Mouse (Mus musculus): ENCODE measurements around the gene Il1rap. TPM values are rescaled to one million over a fixed set of nuclear protein-coding genes. Genes with fewer than 3 reads are reported as not detected.

The Il1rap gene
- polyA plus RNA-seq, 1 experiment from 2014 or later = 14.0 TPM

GRCm38 (mm10) chr16:26610508-26610907 lies 29.0 kb downstream of the Il1rap start:
- no peak for ATAC-seq (ENCODE audit: insufficient read depth)
- no peak overlapping the region for H3K4me2 ChIP-seq
- no peaks in the 10 kb centered on the region for H3K27me3 ChIP-seq (ENCODE audit: insufficient read depth, low read length)
- TF ChIP-seq CTCF (IDR thresholded peaks at IDR 0.05; ENCODE audit: low read depth) = no peak
- H3K36me3 ChIP-seq (ENCODE audit: insufficient read depth) = no peaks in the 10 kb centered on the region
- no peak for DNase-seq
- no peak overlapping the region for H3K9ac ChIP-seq
- H3K4me1 ChIP-seq (ENCODE audit: insufficient read depth) = no peaks in the 10 kb centered on the region
- H3K9me3 ChIP-seq (ENCODE audit: low read depth, low read length) = no peaks in the 10 kb centered on the region
- no peak overlapping the region for H3K4me3 ChIP-seq (ENCODE audit: low read depth, low read length)
- no peak overlapping the region for H3K27ac ChIP-seq (ENCODE audit: low read depth)
- 71% methylated on average over 1 of the region's 1 CpGs for WGBS

GRCm38 (mm10) chr16:26612499-26613220 lies 31.2 kb downstream of the Il1rap start:
- Histone ChIP-seq H3K9me3 (ENCODE audit: low read depth, low read length) (no peaks in the 10 kb centered on the region), H3K36me3 (ENCODE audit: insufficient read depth) (no peaks in the 10 kb centered on the region), H3K4me2 (no peak overlapping the region), H3K4me3 (ENCODE audit: low read depth, low read length) (no peak overlapping the region), H3K9ac (no peak overlapping the region), H3K27me3 (ENCODE audit: insufficient read depth, low read length) (no peaks in the 10 kb centered on the region), H3K4me1 (ENCODE audit: insufficient read depth) (no peaks in the 10 kb centered on the region), H3K27ac (ENCODE audit: low read depth) (no peak overlapping the region)
- WGBS = 84% methylated on average over 10 of the region's 10 CpGs
- no peak for TF ChIP-seq CTCF (IDR thresholded peaks at IDR 0.05; ENCODE audit: low read depth)
- ATAC-seq (ENCODE audit: insufficient read depth) (no peak), DNase-seq (no peak)

- no peaks in the 10 kb centered on the region for H3K9me3 ChIP-seq (ENCODE audit: low read depth, low read length)
- no peak overlapping the region for H3K9ac ChIP-seq
- no peak for TF ChIP-seq CTCF (IDR thresholded peaks at IDR 0.05; ENCODE audit: low read depth)
- H3K27me3 ChIP-seq (ENCODE audit: insufficient read depth, low read length) = no peaks in the 10 kb centered on the region
- no peak overlapping the region for H3K4me2 ChIP-seq
- no peak overlapping the region for H3K27ac ChIP-seq (ENCODE audit: low read depth)
- no peak overlapping the region for H3K4me3 ChIP-seq (ENCODE audit: low read depth, low read length)
- H3K36me3 ChIP-seq (ENCODE audit: insufficient read depth) = no peaks in the 10 kb centered on the region
- WGBS = 71% methylated on average over 1 of the region's 1 CpGs
- no peaks in the 10 kb centered on the region for H3K4me1 ChIP-seq (ENCODE audit: insufficient read depth)
- ATAC-seq (ENCODE audit: insufficient read depth) (no peak), DNase-seq (no peak)
Measured at GRCm38 (mm10) chr16:26623141-26623540, 41.6 kb downstream of the Il1rap start.

- TF ChIP-seq CTCF (IDR thresholded peaks at IDR 0.05; ENCODE audit: low read depth) = no peak
- ATAC-seq (ENCODE audit: insufficient read depth) = no peak
- no peaks in the 10 kb centered on the region for H3K27me3 ChIP-seq (ENCODE audit: insufficient read depth, low read length)
- no peak for DNase-seq
- no peaks in the 10 kb centered on the region for H3K9me3 ChIP-seq (ENCODE audit: low read depth, low read length)
- H3K4me1 ChIP-seq (ENCODE audit: insufficient read depth) = no peaks in the 10 kb centered on the region
- no peaks in the 10 kb centered on the region for H3K36me3 ChIP-seq (ENCODE audit: insufficient read depth)
- no peak overlapping the region for H3K27ac ChIP-seq (ENCODE audit: low read depth)
- no peak overlapping the region for H3K4me3 ChIP-seq (ENCODE audit: low read depth, low read length)
- H3K4me2 ChIP-seq = no peak overlapping the region
- WGBS = 76% methylated on average over 3 of the region's 3 CpGs
- no peak overlapping the region for H3K9ac ChIP-seq
Measured at GRCm38 (mm10) chr16:26626065-26626464, 44.6 kb downstream of the Il1rap start.

GRCm38 (mm10) chr16:26634800-26635199 lies 53.3 kb downstream of the Il1rap start:
- DNase-seq = no peak
- H3K4me2 ChIP-seq = no peak overlapping the region
- H3K27me3 ChIP-seq (ENCODE audit: insufficient read depth, low read length) = no peaks in the 10 kb centered on the region
- no peaks in the 10 kb centered on the region for H3K4me1 ChIP-seq (ENCODE audit: insufficient read depth)
- no peak overlapping the region for H3K9ac ChIP-seq
- H3K27ac ChIP-seq (ENCODE audit: low read depth) = no peak overlapping the region
- no peaks in the 10 kb centered on the region for H3K9me3 ChIP-seq (ENCODE audit: low read depth, low read length)
- no peak overlapping the region for H3K4me3 ChIP-seq (ENCODE audit: low read depth, low read length)
- no peaks in the 10 kb centered on the region for H3K36me3 ChIP-seq (ENCODE audit: insufficient read depth)
- no peak for ATAC-seq (ENCODE audit: insufficient read depth)
- 53% methylated on average over 2 of the region's 2 CpGs for WGBS
- TF ChIP-seq CTCF (IDR thresholded peaks at IDR 0.05; ENCODE audit: low read depth) = no peak

GRCm38 (mm10) chr16:26643077-26643476 lies 61.6 kb downstream of the Il1rap start:
- no peak for DNase-seq
- no peak overlapping the region for H3K4me2 ChIP-seq
- H3K27ac ChIP-seq (ENCODE audit: low read depth) = no peak overlapping the region
- no peaks in the 10 kb centered on the region for H3K4me1 ChIP-seq (ENCODE audit: insufficient read depth)
- ATAC-seq (ENCODE audit: insufficient read depth) = no peak
- WGBS = 70% methylated on average over 6 of the region's 6 CpGs
- no peak overlapping the region for H3K9ac ChIP-seq
- no peaks in the 10 kb centered on the region for H3K36me3 ChIP-seq (ENCODE audit: insufficient read depth)
- no peak overlapping the region for H3K4me3 ChIP-seq (ENCODE audit: low read depth, low read length)
- no peaks in the 10 kb centered on the region for H3K9me3 ChIP-seq (ENCODE audit: low read depth, low read length)
- no peaks in the 10 kb centered on the region for H3K27me3 ChIP-seq (ENCODE audit: insufficient read depth, low read length)
- no peak for TF ChIP-seq CTCF (IDR thresholded peaks at IDR 0.05; ENCODE audit: low read depth)

- no peaks in the 10 kb centered on the region for H3K4me1 ChIP-seq (ENCODE audit: insufficient read depth)
- TF ChIP-seq CTCF (IDR thresholded peaks at IDR 0.05; ENCODE audit: low read depth) = no peak
- no peaks in the 10 kb centered on the region for H3K27me3 ChIP-seq (ENCODE audit: insufficient read depth, low read length)
- no peak for ATAC-seq (ENCODE audit: insufficient read depth)
- H3K9me3 ChIP-seq (ENCODE audit: low read depth, low read length) = no peaks in the 10 kb centered on the region
- no peak for DNase-seq
- no peaks in the 10 kb centered on the region for H3K36me3 ChIP-seq (ENCODE audit: insufficient read depth)
- H3K4me2 ChIP-seq = no peak overlapping the region
- H3K9ac ChIP-seq = no peak overlapping the region
- no peak overlapping the region for H3K4me3 ChIP-seq (ENCODE audit: low read depth, low read length)
- H3K27ac ChIP-seq (ENCODE audit: low read depth) = no peak overlapping the region
- WGBS = 42% methylated on average over 2 of the region's 2 CpGs
Measured at GRCm38 (mm10) chr16:26646066-26646465, 64.6 kb downstream of the Il1rap start.
